Mouse (Mus musculus): ENCODE measurements around the gene Clic6. TPM values are rescaled to one million over a fixed set of nuclear protein-coding genes. Genes with fewer than 3 reads are reported as not detected.

Clic6 gene
- total and polyA plus RNA-seq, 3 experiments, result not detected

DNA sequence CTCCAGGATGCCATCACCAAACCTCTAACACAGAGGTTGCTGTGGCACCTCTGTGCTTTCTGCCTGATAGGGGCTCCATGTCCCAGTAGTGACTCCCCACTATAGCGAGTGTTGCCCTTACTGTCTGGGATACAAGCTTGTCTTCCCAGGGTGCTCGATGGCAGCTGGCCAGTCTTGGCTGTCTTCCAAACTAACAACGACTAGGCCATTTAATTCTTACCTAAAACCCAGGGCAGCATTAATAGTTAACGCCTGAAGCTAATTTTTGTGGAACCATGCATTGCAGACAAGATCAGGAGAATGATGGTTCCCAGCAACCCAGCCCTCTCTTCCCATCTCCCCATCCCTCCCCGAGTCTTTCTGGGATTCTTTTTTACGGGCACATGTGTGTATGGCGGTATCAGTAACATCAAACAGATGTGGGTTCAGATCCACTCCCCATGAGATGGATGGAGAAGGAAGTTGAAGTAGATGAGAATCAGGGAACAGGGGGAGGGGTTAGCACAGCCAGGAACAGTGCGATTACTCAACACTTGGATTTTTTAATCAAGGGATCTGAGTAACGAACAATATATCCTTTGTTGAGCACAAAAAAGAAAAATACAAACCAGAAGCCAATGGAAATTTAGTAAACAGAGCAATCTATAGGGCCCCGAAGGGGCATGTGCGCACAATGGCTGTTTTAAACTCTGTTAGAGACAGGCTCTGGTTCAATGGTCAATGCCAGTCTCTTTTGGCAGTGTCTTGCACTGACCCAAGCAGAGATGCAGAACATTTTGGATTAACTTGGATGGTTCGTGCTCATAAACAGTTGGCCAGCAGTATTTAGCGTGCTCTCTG, 66.0 kb downstream of the Clic6 start:
- Histone ChIP-seq H3K27me3 (ENCODE audit: control insufficient read depth in 1 of 2, insufficient read depth in 2 of 2, low read length in 2 of 2) (no peaks in the 10 kb centered on the region; a peak in 2 of 4 replicates), H3K36me3 (ENCODE audit: control insufficient read depth in 1 of 2, insufficient read depth in 2 of 2, low read length in 2 of 2) (peaks cover 0 to 18% of the 10 kb centered on the region in 2 experiments; a peak in 2 of 4 replicates), H3K4me3 (ENCODE audit: control insufficient read depth in 1 of 2, insufficient read depth in 1 of 2, low read depth in 2 of 2, low read length in 2 of 2) (no peak overlapping the region), H3K9ac (ENCODE audit: control insufficient read depth, low read depth, low read length, poor library complexity, severe bottlenecking) (no peak overlapping the region), H3K4me1 (ENCODE audit: control insufficient read depth in 1 of 2, insufficient read depth in 2 of 2, low read length in 2 of 2) (peaks cover 0 to 31% of the 10 kb centered on the region in 2 experiments; a peak in 2 of 4 replicates), H3K27ac (ENCODE audit: control insufficient read depth, low read depth, low read length) (no peak overlapping the region), H3K79me2 (ENCODE audit: control insufficient read depth, insufficient read depth, low read length, poor library complexity) (no peaks in the 10 kb centered on the region), H3K9me3 (replicated peaks; ENCODE audit: insufficient read depth, low read length) (no peaks in the 10 kb centered on the region)
- TF ChIP-seq ZNF384 (IDR thresholded peaks at IDR 0.05; ENCODE audit: low read depth, low read length) (no peak), MXI1 (IDR thresholded peaks at IDR 0.05; ENCODE audit: low read depth, low read length) (no peak), MEF2A (IDR thresholded peaks at IDR 0.05; ENCODE audit: extremely low read depth, insufficient replicate concordance, low read depth, low read length, poor library complexity, severe bottlenecking) (no peak), CTCF (IDR thresholded peaks at IDR 0.05 in 2 of 3, conservative IDR thresholded peaks at IDR 0.05 in 1 of 3; ENCODE audit: control insufficient read depth in 1 of 3, insufficient read depth in 1 of 3, low read depth in 2 of 3, low read length in 3 of 3, poor library complexity in 1 of 3, severe bottlenecking in 1 of 3) (no peak), TAL1 (IDR thresholded peaks at IDR 0.05; ENCODE audit: low read length) (no peak), TCF12 (IDR thresholded peaks at IDR 0.05; ENCODE audit: low read depth, low read length) (no peak), POLR2A (IDR thresholded peaks at IDR 0.05; ENCODE audit: control insufficient read depth in 1 of 2, insufficient read depth in 1 of 2, low read depth in 1 of 2, low read length in 2 of 2, poor library complexity in 1 of 2) (no peak), POLR2AphosphoS5 (IDR thresholded peaks at IDR 0.05; ENCODE audit: borderline replicate concordance, low read depth, low read length) (no peak), RCOR1 (IDR thresholded peaks at IDR 0.05; ENCODE audit: low read depth, low read length) (no peak), TBP (IDR thresholded peaks at IDR 0.05; ENCODE audit: low read depth, low read length) (no peak), GABPA (IDR thresholded peaks at IDR 0.05; ENCODE audit: low read depth, low read length) (no peak), SIN3A (IDR thresholded peaks at IDR 0.05; ENCODE audit: low read length) (no peak), E2F4 (IDR thresholded peaks at IDR 0.05; ENCODE audit: borderline replicate concordance, low read depth, low read length) (no peak), MAX (IDR thresholded peaks at IDR 0.05; ENCODE audit: low read length) (no peak), JUND (IDR thresholded peaks at IDR 0.05; ENCODE audit: low read depth, low read length) (no peak), MAFK (IDR thresholded peaks at IDR 0.05; ENCODE audit: borderline replicate concordance, low read depth, low read length) (no peak), MYB (IDR thresholded peaks at IDR 0.05; ENCODE audit: low read depth, low read length) (no peak), KAT2A (conservative IDR thresholded peaks at IDR 0.05; ENCODE audit: low read depth, low read length) (no peak), SMC3 (IDR thresholded peaks at IDR 0.05; ENCODE audit: low read depth, low read length) (no peak), RAD21 (IDR thresholded peaks at IDR 0.05; ENCODE audit: low read depth, low read length) (no peak)
- DNase-seq (ENCODE audit: low read depth, low spot score), result no peak

DNA sequence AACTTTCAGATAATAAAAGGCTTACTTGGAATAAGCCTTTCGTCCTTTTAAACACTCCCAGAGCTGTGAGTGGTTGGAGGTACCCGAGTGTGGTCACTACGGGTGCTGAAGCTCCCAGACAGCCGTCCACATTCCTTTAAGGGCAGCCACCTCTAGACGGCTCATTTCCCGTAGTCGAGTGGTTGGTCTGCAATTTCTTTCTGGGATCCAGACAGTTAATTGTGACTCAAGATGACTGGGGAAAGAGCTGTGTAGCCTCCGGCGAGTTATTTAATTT, 66.5 kb downstream of the Clic6 start:
- H3K4me3 ChIP-seq (ENCODE audit: control insufficient read depth in 1 of 2, insufficient read depth in 1 of 2, low read depth in 2 of 2, low read length in 2 of 2), result no peak overlapping the region
- H3K9me3 ChIP-seq (replicated peaks; ENCODE audit: insufficient read depth, low read length), result no peaks in the 10 kb centered on the region
- no peaks in the 10 kb centered on the region; a peak in 2 of 4 replicates for H3K27me3 ChIP-seq (ENCODE audit: control insufficient read depth in 1 of 2, insufficient read depth in 2 of 2, low read length in 2 of 2)
- peaks cover 0 to 31% of the 10 kb centered on the region in 2 experiments; a peak in 2 of 4 replicates for H3K4me1 ChIP-seq (ENCODE audit: control insufficient read depth in 1 of 2, insufficient read depth in 2 of 2, low read length in 2 of 2)
- H3K36me3 ChIP-seq (ENCODE audit: control insufficient read depth in 1 of 2, insufficient read depth in 2 of 2, low read length in 2 of 2), result peaks cover 0 to 18% of the 10 kb centered on the region in 2 experiments; a peak in 2 of 4 replicates
- H3K27ac ChIP-seq (ENCODE audit: control insufficient read depth, low read depth, low read length), result no peak overlapping the region
- no peak for DNase-seq (ENCODE audit: low read depth, low spot score)
- H3K79me2 ChIP-seq (ENCODE audit: control insufficient read depth, insufficient read depth, low read length, poor library complexity), result no peaks in the 10 kb centered on the region
- H3K9ac ChIP-seq (ENCODE audit: control insufficient read depth, low read depth, low read length, poor library complexity, severe bottlenecking), result no peak overlapping the region
- TF ChIP-seq NRF1 (IDR thresholded peaks at IDR 0.05; ENCODE audit: insufficient read depth, low read depth, low read length, poor library complexity, severe bottlenecking), result no peak
- no peak for TF ChIP-seq UBTF (IDR thresholded peaks at IDR 0.05; ENCODE audit: borderline replicate concordance, insufficient read depth, low read depth, low read length)
- TF ChIP-seq POLR2AphosphoS5 (IDR thresholded peaks at IDR 0.05; ENCODE audit: borderline replicate concordance, low read depth, low read length), result no peak
- TF ChIP-seq TCF12 (IDR thresholded peaks at IDR 0.05; ENCODE audit: low read depth, low read length), result no peak
- TF ChIP-seq CHD1 (IDR thresholded peaks at IDR 0.05; ENCODE audit: low read depth, low read length), result no peak
- TF ChIP-seq JUND (IDR thresholded peaks at IDR 0.05; ENCODE audit: low read depth, low read length), result no peak
- no peak for TF ChIP-seq ZMIZ1 (IDR thresholded peaks at IDR 0.05; ENCODE audit: low read depth, low read length)
- no peak for TF ChIP-seq EP300 (IDR thresholded peaks at IDR 0.05; ENCODE audit: low read depth in 1 of 2, low read length in 2 of 2)
- TF ChIP-seq SMC3 (IDR thresholded peaks at IDR 0.05; ENCODE audit: low read depth, low read length), result no peak
- TF ChIP-seq CTCF (IDR thresholded peaks at IDR 0.05 in 2 of 3, conservative IDR thresholded peaks at IDR 0.05 in 1 of 3; ENCODE audit: control insufficient read depth in 1 of 3, insufficient read depth in 1 of 3, low read depth in 2 of 3, low read length in 3 of 3, poor library complexity in 1 of 3, severe bottlenecking in 1 of 3), result no peak
- TF ChIP-seq HCFC1 (IDR thresholded peaks at IDR 0.05; ENCODE audit: low read depth, low read length), result no peak
- no peak for TF ChIP-seq RCOR1 (IDR thresholded peaks at IDR 0.05; ENCODE audit: low read depth, low read length)
- no peak for TF ChIP-seq MYC (IDR thresholded peaks at IDR 0.05; ENCODE audit: low read depth, low read length)
- no peak for TF ChIP-seq ZNF384 (IDR thresholded peaks at IDR 0.05; ENCODE audit: low read depth, low read length)
- no peak for TF ChIP-seq MAZ (IDR thresholded peaks at IDR 0.05; ENCODE audit: low read depth, low read length)
- TF ChIP-seq MAFK (IDR thresholded peaks at IDR 0.05; ENCODE audit: borderline replicate concordance, low read depth, low read length), result no peak
- TF ChIP-seq SIN3A (IDR thresholded peaks at IDR 0.05; ENCODE audit: low read length), result no peak
